Mouse (Mus musculus): ENCODE measurements around the gene Gm8279.
"Not testable (repeated sequence)": the region's sequence is repeated elsewhere in the genome, so short reads cannot be mapped to it uniquely, and the experiment has no call there.

The Gm8279 gene

GRCm38 (mm10) chr14:5131219-5131618, at the start of gene Gm8279:
Gene Gm8279 (plus strand): TSS chr14:5131519.
- DNase-seq (ENCODE audit: inconsistent ontology term): not testable (repeated sequence)

- DNase-seq (ENCODE audit: inconsistent ontology term): not testable (repeated sequence)
Measured at GRCm38 (mm10) chr14:5164235-5164634, 32.9 kb downstream of the Gm8279 start, which contains the start of gene Gm3317. Gene Gm3317 (plus strand): TSS chr14:5164535.

DNA sequence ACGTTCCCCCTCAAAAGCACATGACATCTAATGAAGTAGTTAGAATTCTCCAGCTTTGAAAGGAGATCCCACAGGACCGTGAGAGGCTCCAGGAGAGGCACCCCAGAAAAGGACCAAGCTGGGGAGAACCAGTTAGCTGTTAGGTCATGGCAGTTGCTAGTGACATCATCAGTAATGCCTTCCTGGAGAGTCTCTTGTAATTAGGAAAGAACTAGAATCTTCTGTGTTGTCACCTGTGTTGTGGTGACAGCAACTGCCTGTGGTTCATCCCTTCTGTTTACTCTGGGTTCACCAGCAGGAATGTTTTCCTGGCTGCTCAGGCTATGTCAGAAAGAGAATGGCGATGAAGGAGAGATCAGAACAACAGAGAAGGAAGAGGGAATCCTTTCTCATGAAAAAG, 54.2 kb downstream of the Gm8279 start, which contains the start of gene Gm8271:
TSS of gene Gm8271 (plus strand) at position 301 of the 400 bp plus-strand sequence.
- DNase-seq (ENCODE audit: inconsistent ontology term): not testable (repeated sequence)
